Mouse (Mus musculus): ENCODE data around the gene A830005F24Rik.

DNA sequence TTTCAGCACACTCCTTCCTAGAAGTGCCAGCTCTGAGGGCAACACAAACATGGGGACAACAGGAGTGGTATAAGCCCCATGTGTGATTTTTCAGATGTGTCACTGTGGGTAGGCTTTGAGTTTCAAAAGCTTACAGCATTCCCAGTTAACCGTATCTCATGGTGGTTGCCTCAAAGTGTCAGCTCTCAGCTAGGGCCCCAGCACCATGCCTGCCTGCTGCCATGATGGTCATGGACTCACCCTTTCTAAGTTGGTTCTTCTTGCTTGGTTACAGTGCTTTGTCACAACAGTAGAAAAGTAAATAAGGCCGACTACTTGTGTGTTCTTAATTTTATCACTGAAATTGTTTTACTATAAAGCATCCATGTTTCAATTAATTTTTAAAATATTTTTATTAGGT, 18.1 kb downstream of the A830005F24Rik start:
- TF ChIP-seq POLR2A (IDR thresholded peaks at IDR 0.05; ENCODE audit: borderline replicate concordance, control insufficient read depth, low read depth, low read length) = no peak
- TF ChIP-seq CTCF (IDR thresholded peaks at IDR 0.05; ENCODE audit: control insufficient read depth, insufficient read depth, low read length) = no peak

Data from bone marrow, adult 2 months (tissue).